Mouse (Mus musculus): Measurements from ENCODE around the gene Chrna1. TPM values are rescaled to one million over a fixed set of nuclear protein-coding genes. Genes with fewer than 3 reads are reported as not detected.
"Not testable (repeated sequence)": the region's sequence is repeated elsewhere in the genome, so short reads cannot be mapped to it uniquely, and the experiment has no call there.

The Chrna1 gene
- polyA plus RNA-seq, 1 experiment from 2014 or later, result 1.2 TPM

- no peaks in the 10 kb centered on the region for H3K9me3 ChIP-seq
- H3K27me3 ChIP-seq (replicated peaks), result no peaks in the 10 kb centered on the region
- H3K4me1 ChIP-seq, result no peaks in the 10 kb centered on the region
- no peaks in the 10 kb centered on the region for H3K36me3 ChIP-seq
- H3K9ac ChIP-seq, result no peak overlapping the region
- H3K27ac ChIP-seq, result no peak overlapping the region
- no peak overlapping the region for H3K4me3 ChIP-seq
- no peak for ATAC-seq (ENCODE audit: low FRiP score, low read depth)
- WGBS, result 25% methylated on average over 8 of the region's 8 CpGs
- peak overlapping the region; percentile 10; the same call in 1 of the 2 replicates for H3K4me2 ChIP-seq (replicated peaks)
Observed at GRCm38 (mm10) chr2:73566989-73567605, 13.0 kb downstream of the Chrna1 start.

GRCm38 (mm10) chr2:73566162-73566561 lies 14.0 kb downstream of the Chrna1 start:
- Histone ChIP-seq H3K36me3 (no peaks in the 10 kb centered on the region), H3K4me1 (peaks cover 5% of the 10 kb centered on the region; the same call in 1 of the 2 replicates), H3K4me3 (no peak overlapping the region), H3K4me2 (replicated peaks) (no peak overlapping the region), H3K9me3 (no peaks in the 10 kb centered on the region), H3K27me3 (replicated peaks) (no peaks in the 10 kb centered on the region), H3K27ac (no peak overlapping the region), H3K9ac (no peak overlapping the region)
- WGBS, result 15% methylated on average over 7 of the region's 7 CpGs
- ATAC-seq (ENCODE audit: low FRiP score, low read depth), result no peak

GRCm38 (mm10) chr2:73563690-73564089 lies 16.4 kb downstream of the Chrna1 start:
- WGBS, result 64% methylated on average over 7 of the region's 7 CpGs
- ATAC-seq (ENCODE audit: low FRiP score, low read depth), result no peak
- Histone ChIP-seq H3K9me3 (no peaks in the 10 kb centered on the region), H3K4me2 (replicated peaks) (no peak overlapping the region), H3K4me3 (no peak overlapping the region), H3K4me1 (peaks cover 10% of the 10 kb centered on the region), H3K9ac (no peak overlapping the region), H3K27me3 (replicated peaks) (no peaks in the 10 kb centered on the region), H3K27ac (no peak overlapping the region), H3K36me3 (no peaks in the 10 kb centered on the region)

GRCm38 (mm10) chr2:73562656-73563055 lies 17.5 kb downstream of the Chrna1 start:
- H3K27me3 ChIP-seq (replicated peaks), result no peaks in the 10 kb centered on the region
- no peaks in the 10 kb centered on the region for H3K36me3 ChIP-seq

GRCm38 (mm10) chr2:73561665-73562063 lies 18.5 kb downstream of the Chrna1 start:
- 6% methylated on average over 8 of the region's 8 CpGs for WGBS
- no peaks in the 10 kb centered on the region for H3K36me3 ChIP-seq
- peak overlapping the region; percentile 42 for H3K4me3 ChIP-seq
- H3K9ac ChIP-seq, result no peak overlapping the region
- no peaks in the 10 kb centered on the region for H3K27me3 ChIP-seq (replicated peaks)
- H3K9me3 ChIP-seq, result no peaks in the 10 kb centered on the region
- no peak overlapping the region for H3K27ac ChIP-seq
- peak overlapping the region; percentile 77 for H3K4me2 ChIP-seq (replicated peaks)
- peak; percentile 71 for ATAC-seq (ENCODE audit: low FRiP score, low read depth)
- H3K4me1 ChIP-seq, result peaks cover 10% of the 10 kb centered on the region

More at GRCm38 (mm10) chr2:73562656-73563055, 17.5 kb downstream of the Chrna1 start:
- no peak for ATAC-seq (ENCODE audit: low FRiP score, low read depth)
- H3K4me3 ChIP-seq, result no peak overlapping the region
- H3K9me3 ChIP-seq, result no peaks in the 10 kb centered on the region
- H3K4me1 ChIP-seq, result peaks cover 10% of the 10 kb centered on the region
- H3K4me2 ChIP-seq (replicated peaks), result no peak overlapping the region
- WGBS, result 95% methylated on average over 9 of the region's 9 CpGs
- no peak overlapping the region for H3K9ac ChIP-seq
- H3K27ac ChIP-seq, result no peak overlapping the region

GRCm38 (mm10) chr2:73560899-73561664 lies 19.1 kb downstream of the Chrna1 start:
- WGBS, result 1% methylated on average over 20 of the region's 23 CpGs
- Histone ChIP-seq H3K4me3 (peak overlapping the region; percentile 42), H3K4me1 (peaks cover 10% of the 10 kb centered on the region), H3K4me2 (replicated peaks) (peak overlapping the region; percentile 77), H3K9me3 (no peaks in the 10 kb centered on the region), H3K27me3 (replicated peaks) (no peaks in the 10 kb centered on the region), H3K9ac (peak overlapping the region; percentile 49), H3K36me3 (no peaks in the 10 kb centered on the region), H3K27ac (no peak overlapping the region)
- ATAC-seq (ENCODE audit: low FRiP score, low read depth), result peak; percentile 46

GRCm38 (mm10) chr2:73560445-73560844 lies 19.7 kb downstream of the Chrna1 start:
- 46% methylated on average over 7 of the region's 7 CpGs for WGBS

GRCm38 (mm10) chr2:73557956-73558355 lies 22.2 kb downstream of the Chrna1 start:
- Histone ChIP-seq H3K9ac (no peak overlapping the region), H3K27ac (no peak overlapping the region), H3K27me3 (replicated peaks) (no peaks in the 10 kb centered on the region), H3K36me3 (no peaks in the 10 kb centered on the region), H3K9me3 (no peaks in the 10 kb centered on the region), H3K4me2 (replicated peaks) (no peak overlapping the region), H3K4me3 (no peak overlapping the region), H3K4me1 (peaks cover 10% of the 10 kb centered on the region)
- 84% methylated on average over 8 of the region's 8 CpGs for WGBS
- no peak for ATAC-seq (ENCODE audit: low FRiP score, low read depth)

More at GRCm38 (mm10) chr2:73560445-73560844, 19.7 kb downstream of the Chrna1 start:
- Histone ChIP-seq H3K9ac (no peak overlapping the region), H3K27ac (no peak overlapping the region), H3K4me1 (peaks cover 10% of the 10 kb centered on the region), H3K27me3 (replicated peaks) (no peaks in the 10 kb centered on the region), H3K36me3 (no peaks in the 10 kb centered on the region), H3K4me3 (no peak overlapping the region), H3K4me2 (replicated peaks) (peak overlapping the region; percentile 77), H3K9me3 (no peaks in the 10 kb centered on the region)
- no peak for ATAC-seq (ENCODE audit: low FRiP score, low read depth)

- H3K4me2 ChIP-seq (replicated peaks); H3K27me3 ChIP-seq (replicated peaks); H3K9ac ChIP-seq; ATAC-seq (ENCODE audit: low FRiP score, low read depth); H3K4me3 ChIP-seq; H3K36me3 ChIP-seq; H3K9me3 ChIP-seq; H3K4me1 ChIP-seq; H3K27ac ChIP-seq: not testable (repeated sequence)
- 98% methylated on average over 3 of the region's 3 CpGs for WGBS
Observed at GRCm38 (mm10) chr2:73557061-73557460, 23.1 kb downstream of the Chrna1 start.

GRCm38 (mm10) chr2:73554389-73554788 lies 25.7 kb downstream of the Chrna1 start:
- 77% methylated on average over 3 of the region's 3 CpGs for WGBS
- H3K27me3 ChIP-seq (replicated peaks), result no peaks in the 10 kb centered on the region

GRCm38 (mm10) chr2:73552926-73553325 lies 27.2 kb downstream of the Chrna1 start:
- H3K9me3 ChIP-seq, result no peaks in the 10 kb centered on the region
- no peaks in the 10 kb centered on the region for H3K36me3 ChIP-seq
- H3K27ac ChIP-seq, result no peak overlapping the region
- no peak overlapping the region for H3K9ac ChIP-seq
- no peak overlapping the region for H3K4me2 ChIP-seq (replicated peaks)
- H3K4me1 ChIP-seq, result no peaks in the 10 kb centered on the region
- no peaks in the 10 kb centered on the region for H3K27me3 ChIP-seq (replicated peaks)
- no peak for ATAC-seq (ENCODE audit: low FRiP score, low read depth)
- 84% methylated on average over 3 of the region's 3 CpGs for WGBS
- no peak overlapping the region for H3K4me3 ChIP-seq

More at GRCm38 (mm10) chr2:73554389-73554788, 25.7 kb downstream of the Chrna1 start:
- H3K36me3 ChIP-seq, result no peaks in the 10 kb centered on the region
- no peaks in the 10 kb centered on the region for H3K4me1 ChIP-seq
- no peak overlapping the region for H3K9ac ChIP-seq
- no peak for ATAC-seq (ENCODE audit: low FRiP score, low read depth)
- H3K9me3 ChIP-seq, result no peaks in the 10 kb centered on the region
- H3K27ac ChIP-seq, result no peak overlapping the region
- no peak overlapping the region for H3K4me3 ChIP-seq
- H3K4me2 ChIP-seq (replicated peaks), result no peak overlapping the region

GRCm38 (mm10) chr2:73550725-73551124 lies 29.4 kb downstream of the Chrna1 start:
- no peaks in the 10 kb centered on the region for H3K9me3 ChIP-seq
- H3K27ac ChIP-seq, result no peak overlapping the region
- H3K4me1 ChIP-seq, result no peaks in the 10 kb centered on the region
- no peak overlapping the region for H3K4me2 ChIP-seq (replicated peaks)
- ATAC-seq (ENCODE audit: low FRiP score, low read depth), result no peak
- no peaks in the 10 kb centered on the region for H3K36me3 ChIP-seq
- H3K9ac ChIP-seq, result no peak overlapping the region
- no peak overlapping the region for H3K4me3 ChIP-seq
- 25% methylated on average over 6 of the region's 6 CpGs for WGBS
- H3K27me3 ChIP-seq (replicated peaks), result no peaks in the 10 kb centered on the region

All from neural tube, embryonic 12.5 days (tissue).